Mouse (Mus musculus): ENCODE results near the gene Tdrd7.

Tdrd7 gene

GRCm38 (mm10) chr4:46028224-46028623, 63.1 kb downstream of the Tdrd7 start:
- H3K9me3 ChIP-seq (ENCODE audit: low read length), result no peaks in the 10 kb centered on the region
- H3K4me1 ChIP-seq (replicated peaks; ENCODE audit: low read depth, low read length), result 0 out of 2 replicates have a peak, but pooled peaks cover 2% of the 10 kb centered on the region
- H3K36me3 ChIP-seq (ENCODE audit: insufficient read depth, low read length), result no peaks in the 10 kb centered on the region
- no peak overlapping the region for H3K4me3 ChIP-seq (replicated peaks; ENCODE audit: low read length)
- no peak for TF ChIP-seq POU5F1 (IDR thresholded peaks at IDR 0.05; ENCODE audit: borderline replicate concordance, low read length)
- no peak for TF ChIP-seq NANOG (IDR thresholded peaks at IDR 0.05; ENCODE audit: borderline replicate concordance, low read length)
- TF ChIP-seq CTCF (conservative IDR thresholded peaks at IDR 0.05; ENCODE audit: low read length), result no peak
- peaks cover 2% of the 10 kb centered on the region; the same call in 1 of the 2 replicates for H3K27me3 ChIP-seq (ENCODE audit: insufficient read depth, low read length)

- Histone ChIP-seq H3K9me3 (ENCODE audit: low read length) (no peaks in the 10 kb centered on the region), H3K36me3 (ENCODE audit: insufficient read depth, low read length) (no peaks in the 10 kb centered on the region), H3K27me3 (ENCODE audit: insufficient read depth, low read length) (peaks cover 5% of the 10 kb centered on the region; the same call in 1 of the 2 replicates), H3K4me3 (replicated peaks; ENCODE audit: low read length) (no peak overlapping the region), H3K4me1 (replicated peaks; ENCODE audit: low read depth, low read length) (0 out of 2 replicates have a peak, but pooled peaks cover 2% of the 10 kb centered on the region)
- no peak for TF ChIP-seq POU5F1 (IDR thresholded peaks at IDR 0.05; ENCODE audit: borderline replicate concordance, low read length)
- TF ChIP-seq NANOG (IDR thresholded peaks at IDR 0.05; ENCODE audit: borderline replicate concordance, low read length), result no peak
- no peak for TF ChIP-seq CTCF (conservative IDR thresholded peaks at IDR 0.05; ENCODE audit: low read length)
Measured at GRCm38 (mm10) chr4:46028781-46029180, 63.6 kb downstream of the Tdrd7 start.

- Histone ChIP-seq H3K4me3 (replicated peaks; ENCODE audit: low read length) (no peak overlapping the region), H3K4me1 (replicated peaks; ENCODE audit: low read depth, low read length) (0 out of 2 replicates have a peak, but pooled peaks cover 2% of the 10 kb centered on the region), H3K36me3 (ENCODE audit: insufficient read depth, low read length) (no peaks in the 10 kb centered on the region), H3K27me3 (ENCODE audit: insufficient read depth, low read length) (peaks cover 10% of the 10 kb centered on the region; the same call in 1 of the 2 replicates), H3K9me3 (ENCODE audit: low read length) (no peaks in the 10 kb centered on the region)
- no peak for TF ChIP-seq POU5F1 (IDR thresholded peaks at IDR 0.05; ENCODE audit: borderline replicate concordance, low read length)
- TF ChIP-seq CTCF (conservative IDR thresholded peaks at IDR 0.05; ENCODE audit: low read length), result peak; percentile 19
Measured at GRCm38 (mm10) chr4:46029552-46029951, 64.4 kb downstream of the Tdrd7 start.

DNA sequence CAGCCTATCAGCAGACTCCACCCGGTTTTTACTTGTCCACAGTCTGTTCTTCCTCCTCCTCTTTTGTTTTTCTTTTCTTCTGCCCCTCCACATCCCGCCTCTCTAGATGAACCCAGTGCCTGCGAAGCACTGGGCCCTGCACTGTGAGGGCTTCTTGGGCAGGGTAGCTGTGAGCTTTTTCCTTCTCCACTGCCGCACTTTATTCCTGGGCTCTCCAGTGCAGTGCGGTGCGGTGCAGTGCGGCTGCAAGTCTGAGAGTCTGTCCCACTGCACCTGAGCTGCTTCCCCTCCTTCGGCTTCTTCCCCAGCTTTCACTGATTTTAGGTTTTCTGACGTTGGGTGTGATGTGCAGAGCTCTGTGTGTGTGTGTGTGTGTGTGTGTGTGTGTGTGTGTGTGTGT, 67.3 kb downstream of the Tdrd7 start:
- no peaks in the 10 kb centered on the region for H3K36me3 ChIP-seq (ENCODE audit: insufficient read depth, low read length)
- H3K4me3 ChIP-seq (replicated peaks; ENCODE audit: low read length), result no peak overlapping the region
- H3K9me3 ChIP-seq (ENCODE audit: low read length), result no peaks in the 10 kb centered on the region
- H3K27me3 ChIP-seq (ENCODE audit: insufficient read depth, low read length), result peaks cover 25% of the 10 kb centered on the region
- H3K4me1 ChIP-seq (replicated peaks; ENCODE audit: low read depth, low read length), result 0 out of 2 replicates have a peak, but pooled peaks cover 2% of the 10 kb centered on the region
- TF ChIP-seq POU5F1 (IDR thresholded peaks at IDR 0.05; ENCODE audit: borderline replicate concordance, low read length), result no peak
- no peak for TF ChIP-seq CTCF (conservative IDR thresholded peaks at IDR 0.05; ENCODE audit: low read length)
- no peak for TF ChIP-seq NANOG (IDR thresholded peaks at IDR 0.05; ENCODE audit: borderline replicate concordance, low read length)

GRCm38 (mm10) chr4:46033197-46033596, 68.1 kb downstream of the Tdrd7 start:
- Histone ChIP-seq H3K9me3 (ENCODE audit: low read length) (no peaks in the 10 kb centered on the region), H3K4me1 (replicated peaks; ENCODE audit: low read depth, low read length) (0 out of 2 replicates have a peak, but pooled peaks cover 2% of the 10 kb centered on the region), H3K4me3 (replicated peaks; ENCODE audit: low read length) (no peak overlapping the region), H3K27me3 (ENCODE audit: insufficient read depth, low read length) (peaks cover 32% of the 10 kb centered on the region), H3K36me3 (ENCODE audit: insufficient read depth, low read length) (no peaks in the 10 kb centered on the region)
- TF ChIP-seq POU5F1 (IDR thresholded peaks at IDR 0.05; ENCODE audit: borderline replicate concordance, low read length) (no peak), NANOG (IDR thresholded peaks at IDR 0.05; ENCODE audit: borderline replicate concordance, low read length) (no peak), CTCF (conservative IDR thresholded peaks at IDR 0.05; ENCODE audit: low read length) (no peak)

- Histone ChIP-seq H3K9me3 (ENCODE audit: low read length) (no peaks in the 10 kb centered on the region), H3K4me1 (replicated peaks; ENCODE audit: low read depth, low read length) (peaks cover 12% of the 10 kb centered on the region), H3K4me3 (replicated peaks; ENCODE audit: low read length) (peak overlapping the region; percentile 80), H3K27me3 (ENCODE audit: insufficient read depth, low read length) (peaks cover 80% of the 10 kb centered on the region), H3K36me3 (ENCODE audit: insufficient read depth, low read length) (no peaks in the 10 kb centered on the region)
- TF ChIP-seq CTCF (conservative IDR thresholded peaks at IDR 0.05; ENCODE audit: low read length) (no peak), POU5F1 (IDR thresholded peaks at IDR 0.05; ENCODE audit: borderline replicate concordance, low read length) (no peak), NANOG (IDR thresholded peaks at IDR 0.05; ENCODE audit: borderline replicate concordance, low read length) (no peak)
Measured at GRCm38 (mm10) chr4:46038591-46038891, 73.4 kb downstream of the Tdrd7 start.

DNA sequence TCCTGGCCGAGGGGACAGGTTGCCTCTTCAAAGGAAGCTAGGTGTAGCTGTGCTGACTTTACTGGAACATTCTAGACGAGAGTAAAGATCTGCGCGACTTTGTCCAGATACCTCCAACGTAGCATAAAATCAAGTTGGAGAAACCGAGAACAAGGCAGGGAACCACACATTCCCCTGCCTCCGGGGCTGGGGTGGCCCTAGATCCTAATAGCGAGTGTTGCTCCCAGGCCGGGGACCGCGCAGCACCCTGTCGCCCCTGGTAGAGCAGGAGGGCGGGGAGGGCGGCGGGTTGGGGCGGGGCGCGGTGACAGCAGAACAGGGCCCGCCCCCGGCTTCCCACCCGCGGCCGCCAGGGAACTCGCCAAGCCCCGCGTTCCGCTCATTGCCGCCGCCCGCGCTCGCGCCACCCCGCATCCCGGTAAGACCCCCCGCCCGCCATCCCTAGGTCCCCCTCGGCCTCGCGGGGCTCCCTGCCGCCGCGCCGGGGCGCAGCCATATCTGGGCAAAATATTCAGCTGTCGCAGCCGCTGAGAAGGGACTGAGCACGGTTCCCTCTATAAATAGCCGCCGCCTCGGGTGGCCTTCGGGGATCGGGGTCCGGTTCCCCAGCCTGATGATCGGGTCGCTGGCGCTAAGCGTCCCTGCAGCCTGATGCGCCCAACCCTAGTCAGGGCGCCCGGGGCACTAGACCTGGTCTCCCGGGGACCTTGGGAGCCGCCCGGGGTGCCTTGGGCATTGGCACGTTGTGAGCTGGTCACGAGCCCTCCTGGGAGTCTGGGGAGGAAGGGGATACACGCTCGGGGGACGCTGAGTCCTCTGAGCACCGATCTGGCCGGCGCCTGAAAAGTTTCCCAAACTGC, 74.0 kb downstream of the Tdrd7 start, which contains the start of gene Tmod1:
Tmod1 (plus strand) TSS at position 44 of the 860 bp plus-strand sequence.
- Histone ChIP-seq H3K4me3 (replicated peaks; ENCODE audit: low read length) (peak within 1 kb of the TSS; percentile 80), H3K9me3 (ENCODE audit: low read length) (no peaks in the 10 kb centered on the region), H3K36me3 (ENCODE audit: insufficient read depth, low read length) (no peaks in the 10 kb centered on the region), H3K27me3 (ENCODE audit: insufficient read depth, low read length) (peaks cover 79% of the 10 kb centered on the region), H3K4me1 (replicated peaks; ENCODE audit: low read depth, low read length) (peaks cover 12% of the 10 kb centered on the region)
- TF ChIP-seq CTCF (conservative IDR thresholded peaks at IDR 0.05; ENCODE audit: low read length) (no peak), NANOG (IDR thresholded peaks at IDR 0.05; ENCODE audit: borderline replicate concordance, low read length) (no peak), POU5F1 (IDR thresholded peaks at IDR 0.05; ENCODE audit: borderline replicate concordance, low read length) (no peak)

GRCm38 (mm10) chr4:46039899-46040298, 74.8 kb downstream of the Tdrd7 start:
- Histone ChIP-seq H3K4me3 (replicated peaks; ENCODE audit: low read length) (peak overlapping the region; percentile 80), H3K4me1 (replicated peaks; ENCODE audit: low read depth, low read length) (peaks cover 12% of the 10 kb centered on the region), H3K9me3 (ENCODE audit: low read length) (no peaks in the 10 kb centered on the region), H3K27me3 (ENCODE audit: insufficient read depth, low read length) (peaks cover 83% of the 10 kb centered on the region), H3K36me3 (ENCODE audit: insufficient read depth, low read length) (no peaks in the 10 kb centered on the region)
- TF ChIP-seq POU5F1 (IDR thresholded peaks at IDR 0.05; ENCODE audit: borderline replicate concordance, low read length), result no peak
- no peak for TF ChIP-seq NANOG (IDR thresholded peaks at IDR 0.05; ENCODE audit: borderline replicate concordance, low read length)

Measured in E14TG2a.4 (cell line).